Mouse (Mus musculus) thymus, adult 2 months (tissue): ENCODE results near the gene Gm9903.

Experiments used
- CTCF ChIP-seq: fragments of 200-500 bp; IDR thresholded peaks from 2 replicates; pipeline ENCODE4 v1.5.1; 2012; ENCODE audit warnings: mild to moderate bottlenecking, control low read depth, low read length, moderate library complexity, borderline replicate concordance; ENCODE audit not compliant: control insufficient read depth, poor library complexity, insufficient read depth; ENCODE audit errors: extremely low read depth
- POLR2A ChIP-seq: fragments of 200-500 bp; IDR thresholded peaks from 2 replicates; pipeline ENCODE4 v1.6.1; 2012; ENCODE audit warnings: mild to moderate bottlenecking, low read length, control low read depth, moderate library complexity; ENCODE audit not compliant: control insufficient read depth, poor library complexity, insufficient read depth; ENCODE audit errors: extremely low read depth

- TF ChIP-seq CTCF (peak; percentile 93), POLR2A (no peak)
These were observed 40.4 kb upstream of the Gm9903 start for GRCm38 (mm10) chr5:33589221-33589888.
